In genomic region chr5:108724006-108724405, GRCm38 (mm10) we compare ENCODE assay signal across 27 mouse cellular contexts. TPM values are rescaled to one million over a fixed set of nuclear protein-coding genes. Genes with fewer than 3 reads are reported as not detected.
DNase-seq lines count a peak whose midpoint lies in the region; ATAC-seq and TF ChIP-seq lines count a peak whose summit lies in the region.
"Had no signal": no experiment of that assay in that cellular context is flagged by ENCODE, and none has a peak within 500 bp of the region (broad histone marks: within the 10 kb centered on the region; RNA-seq: fewer than 3 reads in every experiment).

No protein-coding gene starts in this region.

- no peak for TF ChIP-seq POLR2A in kidney, adult 2 months (IDR thresholded peaks at IDR 0.05; ENCODE audit: low read depth, low read length)

- H3K36me3 ChIP-seq in kidney, adult 2 months (ENCODE audit: control insufficient read depth, insufficient read depth, low read length): no peaks in the 10 kb centered on the region
- H3K36me3 ChIP-seq: forebrain, embryonic 15.5 days; hindbrain, embryonic 10.5 days; midbrain, embryonic 15.5 days had no signal

- WGBS in kidney, adult 2 months: 42% methylated on average over 2 of the region's 2 CpGs

- no peak overlapping the region for H3K4me3 ChIP-seq in kidney, adult 2 months (ENCODE audit: insufficient read depth, low read depth, low read length)
- H3K4me3 ChIP-seq: erythroblast, embryonic 14.5 days; forebrain, embryonic 15.5 days; hindbrain, embryonic 10.5 days; midbrain, embryonic 15.5 days had no signal

- H3K4me1 ChIP-seq in kidney, adult 2 months (ENCODE audit: control insufficient read depth, insufficient read depth, low read length): no peaks in the 10 kb centered on the region
- H3K4me1 ChIP-seq: forebrain, embryonic 15.5 days; midbrain, embryonic 15.5 days had no signal

- no peaks in the 10 kb centered on the region for H3K27me3 ChIP-seq in kidney, adult 2 months (replicated peaks; ENCODE audit: control insufficient read depth, insufficient read depth, low read length)
- H3K27me3 ChIP-seq in Patski: no peaks in the 10 kb centered on the region
- H3K27me3 ChIP-seq: forebrain, embryonic 15.5 days; midbrain, embryonic 15.5 days had no signal

- no peak for TF ChIP-seq CTCF in kidney, adult 2 months (conservative IDR thresholded peaks at IDR 0.05; ENCODE audit: insufficient read depth, insufficient read length, low read depth, low read length)
- TF ChIP-seq CTCF in Patski (IDR thresholded peaks at IDR 0.05): no peak

- CTCF ChIA-PET in Patski (lab: Charles Lee): interaction anchor here (1.0 to 4.3 kb wide), 4 partner anchors 11 to 72 kb away, joined by 3 to 23 read pairs (median 8); partner anchors contain the start of gene Dgkq

- DNase-seq in kidney, adult 2 months: peak; percentile 46
- DNase-seq in kidney, adult 9 months: no peak
- peak; percentile 95 for DNase-seq in 3T3-L1 (ENCODE audit: low read depth, low spot score)
- DNase-seq in Patski (ENCODE audit: low read depth, low spot score): no peak
- no peak for DNase-seq in embryo, embryonic 10 days (ENCODE audit: low spot score)
- no peak for DNase-seq in neural tube, embryonic 10.5 days (ENCODE audit: extremely low spot score, low spot score)
- DNase-seq: cerebellum, adult 8-10 months; gastrocnemius, postnatal 14 days; kidney, adult 18-20 months; kidney, postnatal 14 days; liver; retina, postnatal 1 day had no signal

- POLR2A ChIA-PET in Patski (lab: Charles Lee): interaction anchor here (0.6 to 1.4 kb wide), 3 partner anchors 30 to 55 kb away, joined by 3 to 4 read pairs (median 3); partner anchors contain the start of gene Dgkq

- in situ Hi-C loops in Patski (cut with MboI; ENCODE audit: low pct_unique_long_range_greater_than_20kb): no loop called here

- ATAC-seq in Patski: peak; percentile 65
- ATAC-seq in erythroblast, adult 5-6 weeks (replicated peaks; ENCODE audit: low FRiP score, poor library complexity, severe bottlenecking): 0 out of 2 replicates have a peak, but pooled peaks have one; percentile 38
- ATAC-seq: CD4-positive, CD25-positive, alpha-beta regulatory T cell, adult 4 months; forebrain, embryonic 15.5 days; hindbrain, postnatal 0 days; midbrain, embryonic 15.5 days had no signal

- H3K27ac ChIP-seq in kidney, adult 2 months (ENCODE audit: insufficient read depth, low read depth, low read length): no peak overlapping the region
- H3K27ac ChIP-seq: forebrain, embryonic 15.5 days; hindbrain, embryonic 10.5 days; hindbrain, postnatal 0 days; midbrain, embryonic 15.5 days had no signal

RNA-seq across cellular contexts. Expression of gene Fgfrl1, which starts 31.8 kb away (rescaled TPM):
- polyA plus RNA-seq in kidney, adult 2 months (2012; rRNA removed): 65.1 and 74.8 TPM in 2 replicates
- 57.6 TPM for polyA plus RNA-seq in Patski (2021)
- 14.0 and 15.2 TPM in 2 replicates for total RNA-seq in erythroblast, adult 5-6 weeks (2015; ENCODE audit: low replicate concordance)
- 18.5 and 21.0 TPM in 2 replicates for total RNA-seq in erythroblast, adult 5-6 weeks (2017; ENCODE audit: low replicate concordance)

RNA-seq across cellular contexts. Expression of gene Slc26a1, which starts 48.6 kb away (rescaled TPM):
- 257 and 309 TPM in 2 replicates for polyA plus RNA-seq in kidney, adult 2 months (2012; rRNA removed)
- polyA plus RNA-seq in Patski (2021): 0.42 TPM
- 0.38 and 3.3 TPM in 2 replicates for total RNA-seq in erythroblast, adult 5-6 weeks (2015; ENCODE audit: low replicate concordance)
- total RNA-seq in erythroblast, adult 5-6 weeks (2017; ENCODE audit: low replicate concordance): 0.68 and 1.4 TPM in 2 replicates
- total RNA-seq: gastrocnemius, postnatal 14 days; neutrophil, adult 5-6 weeks had no signal

RNA-seq across cellular contexts. Expression of gene Rnf212, which starts 50.8 kb away (rescaled TPM):
- polyA plus RNA-seq in kidney, adult 2 months (2012; rRNA removed): not detected in 2 replicates
- not detected for polyA plus RNA-seq in Patski (2021)
- total RNA-seq in erythroblast, adult 5-6 weeks (2015; ENCODE audit: low replicate concordance): 2.5 TPM in 1 of 2 replicates, not detected in the other
- 3.1 and 5.5 TPM in 2 replicates for total RNA-seq in erythroblast, adult 5-6 weeks (2017; ENCODE audit: low replicate concordance)
- total RNA-seq: gastrocnemius, postnatal 14 days; heart, adult 8-10 months; hindbrain, postnatal 0 days; layer of hippocampus, adult 8-10 months; left cerebral cortex, adult 18-20 months; left cerebral cortex, postnatal 36 days; megakaryocyte-erythroid progenitor cell, adult 5-6 weeks; neutrophil, adult 5-6 weeks had no signal
- polyA plus RNA-seq: CD4-positive, CD25-positive, alpha-beta regulatory T cell, adult 4 months; forebrain, embryonic 15.5 days; heart, embryonic 16.5 days; hindbrain, postnatal 0 days; midbrain, embryonic 15.5 days; thymus, postnatal 0 days had no signal

RNA-seq across cellular contexts. Expression of gene Dgkq, which starts 54.5 kb away (rescaled TPM):
- 27.9 and 34.8 TPM in 2 replicates for polyA plus RNA-seq in kidney, adult 2 months (2012; rRNA removed)
- polyA plus RNA-seq in Patski (2021): 29.8 TPM
- total RNA-seq in erythroblast, adult 5-6 weeks (2015; ENCODE audit: low replicate concordance): 0.96 and 4.8 TPM in 2 replicates
- 0.70 and 1.3 TPM in 2 replicates for total RNA-seq in erythroblast, adult 5-6 weeks (2017; ENCODE audit: low replicate concordance)

Comparison
In these comparisons a context has a peak if more than half of its experiments do, and no peak if none do; other contexts are left out.
1. DNase-seq: peak in kidney, adult 2 months (single experiment) and 3T3-L1 (single experiment); none in kidney, adult 9 months (single experiment), Patski (single experiment), embryo, embryonic 10 days (single experiment) and neural tube, embryonic 10.5 days (single experiment).
2. RNA of gene Slc26a1, which starts 48.6 kb away (polyA plus RNA-seq): 257 to 309 TPM in kidney, adult 2 months; 0.42 TPM in Patski (single experiment); every median in the first group is over 100 times any median in the second.